Mouse (Mus musculus): Measurements from ENCODE around the gene Rnaseh2a. TPM values are rescaled to one million over a fixed set of nuclear protein-coding genes. Genes with fewer than 3 reads are reported as not detected.
A peak's percentile ranks its signal among the peaks of the same experiment; 100 is the strongest.

The Rnaseh2a gene
- polyA plus RNA-seq, 1 experiment from 2014 or later, result 67.1 TPM

- H3K4me2 ChIP-seq (ENCODE audit: low read depth, low read length), result no peak overlapping the region
- 11% methylated on average over 28 of the region's 28 CpGs for WGBS (ENCODE audit: insufficient replicate concordance)
- H3K9ac ChIP-seq (replicated peaks), result no peak overlapping the region
- H3K27ac ChIP-seq (ENCODE audit: low read depth), result no peak overlapping the region
- no peak overlapping the region for H3K4me3 ChIP-seq (ENCODE audit: low read depth, low read length)
- H3K4me1 ChIP-seq (ENCODE audit: insufficient read depth), result peaks cover 4% of the 10 kb centered on the region; the same call in 1 of the 2 replicates
- DNase-seq (no peak), ATAC-seq (no peak)
- peaks cover 46% of the 10 kb centered on the region for H3K27me3 ChIP-seq (ENCODE audit: insufficient read depth, low read length)
- H3K36me3 ChIP-seq (replicated peaks; ENCODE audit: insufficient read depth, low read length), result no peaks in the 10 kb centered on the region
- H3K9me3 ChIP-seq (ENCODE audit: low read length), result no peaks in the 10 kb centered on the region
- TF ChIP-seq EP300 (IDR thresholded peaks at IDR 0.05; ENCODE audit: low read depth) (no peak), CTCF (IDR thresholded peaks at IDR 0.05; ENCODE audit: low read depth) (no peak)
These were observed 41.7 kb upstream of the Rnaseh2a start for GRCm38 (mm10) chr8:85011242-85011641.

DNA sequence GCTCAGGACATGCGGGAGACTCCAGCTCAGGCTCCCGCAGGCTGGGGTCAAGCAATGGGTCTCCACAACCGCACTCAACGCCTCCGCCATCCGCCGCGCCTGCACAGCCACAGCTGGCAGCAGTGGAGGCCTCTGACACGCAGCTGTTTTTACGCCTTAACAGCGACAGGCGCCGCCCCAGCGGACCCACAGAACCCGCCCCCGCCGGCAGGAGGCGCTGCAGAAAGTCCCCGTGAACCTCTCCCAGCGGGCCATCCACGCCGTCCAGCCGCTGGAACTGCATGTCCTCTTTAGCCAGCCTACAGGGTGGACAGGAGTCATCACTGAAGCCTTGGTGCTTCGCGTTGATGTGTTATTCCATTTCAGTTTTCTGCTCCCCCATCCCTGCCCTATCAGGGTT lies 38.1 kb upstream of the Rnaseh2a start:
- peaks cover 32% of the 10 kb centered on the region for H3K27me3 ChIP-seq (ENCODE audit: insufficient read depth, low read length)

GRCm38 (mm10) chr8:84997649-84998295 lies 28.2 kb upstream of the Rnaseh2a start:
- Histone ChIP-seq H3K9ac (replicated peaks) (0 out of 2 replicates have a peak overlapping the region, but pooled peaks have one; percentile 6), H3K4me2 (ENCODE audit: low read depth, low read length) (peak overlapping the region; percentile 23; the same call in 1 of the 2 replicates), H3K4me1 (ENCODE audit: insufficient read depth) (0 out of 2 replicates have a peak, but pooled peaks cover 7% of the 10 kb centered on the region), H3K27me3 (ENCODE audit: insufficient read depth, low read length) (no peaks in the 10 kb centered on the region), H3K9me3 (ENCODE audit: low read length) (no peaks in the 10 kb centered on the region), H3K27ac (ENCODE audit: low read depth) (no peak overlapping the region), H3K36me3 (replicated peaks; ENCODE audit: insufficient read depth, low read length) (peaks cover 7% of the 10 kb centered on the region; the same call in 1 of the 2 replicates), H3K4me3 (ENCODE audit: low read depth, low read length) (no peak overlapping the region)
- peak; percentile 93 for DNase-seq
- peak; percentile 84 for ATAC-seq
- no peak for TF ChIP-seq EP300 (IDR thresholded peaks at IDR 0.05; ENCODE audit: low read depth)
- peak; percentile 99 for TF ChIP-seq CTCF (IDR thresholded peaks at IDR 0.05; ENCODE audit: low read depth)
- WGBS (ENCODE audit: insufficient replicate concordance), result 8% methylated on average over 19 of the region's 19 CpGs

More for the DNA sequence above, 38.1 kb upstream of the Rnaseh2a start:
- WGBS (ENCODE audit: insufficient replicate concordance), result 18% methylated on average over 25 of the region's 25 CpGs
- Histone ChIP-seq H3K9me3 (ENCODE audit: low read length) (no peaks in the 10 kb centered on the region), H3K4me2 (ENCODE audit: low read depth, low read length) (no peak overlapping the region), H3K36me3 (replicated peaks; ENCODE audit: insufficient read depth, low read length) (no peaks in the 10 kb centered on the region; the same call in 1 of the 2 replicates), H3K9ac (replicated peaks) (no peak overlapping the region), H3K4me3 (ENCODE audit: low read depth, low read length) (no peak overlapping the region), H3K27ac (ENCODE audit: low read depth) (no peak overlapping the region), H3K4me1 (ENCODE audit: insufficient read depth) (no peaks in the 10 kb centered on the region)
- TF ChIP-seq EP300 (IDR thresholded peaks at IDR 0.05; ENCODE audit: low read depth) (no peak), CTCF (IDR thresholded peaks at IDR 0.05; ENCODE audit: low read depth) (peak; percentile 76)
- ATAC-seq (peak; percentile 58), DNase-seq (peak; percentile 79)

- no peaks in the 10 kb centered on the region for H3K9me3 ChIP-seq (ENCODE audit: low read length)
- 0 out of 2 replicates have a peak, but pooled peaks cover 7% of the 10 kb centered on the region for H3K4me1 ChIP-seq (ENCODE audit: insufficient read depth)
- H3K9ac ChIP-seq (replicated peaks), result no peak overlapping the region
- no peak overlapping the region for H3K4me3 ChIP-seq (ENCODE audit: low read depth, low read length)
- 82% methylated on average over 5 of the region's 5 CpGs for WGBS (ENCODE audit: insufficient replicate concordance)
- H3K27me3 ChIP-seq (ENCODE audit: insufficient read depth, low read length), result no peaks in the 10 kb centered on the region
- 0 out of 2 replicates have a peak, but pooled peaks cover 7% of the 10 kb centered on the region for H3K36me3 ChIP-seq (replicated peaks; ENCODE audit: insufficient read depth, low read length)
- no peak for DNase-seq
- H3K27ac ChIP-seq (ENCODE audit: low read depth), result no peak overlapping the region
- H3K4me2 ChIP-seq (ENCODE audit: low read depth, low read length), result no peak overlapping the region
- no peak for ATAC-seq
- no peak for TF ChIP-seq EP300 (IDR thresholded peaks at IDR 0.05; ENCODE audit: low read depth)
- no peak for TF ChIP-seq CTCF (IDR thresholded peaks at IDR 0.05; ENCODE audit: low read depth)
These were observed 27.4 kb upstream of the Rnaseh2a start for GRCm38 (mm10) chr8:84996978-84997377.

GRCm38 (mm10) chr8:84995680-84996079 lies 26.1 kb upstream of the Rnaseh2a start:
- Histone ChIP-seq H3K4me2 (ENCODE audit: low read depth, low read length) (no peak overlapping the region), H3K9ac (replicated peaks) (no peak overlapping the region), H3K9me3 (ENCODE audit: low read length) (no peaks in the 10 kb centered on the region), H3K36me3 (replicated peaks; ENCODE audit: insufficient read depth, low read length) (0 out of 2 replicates have a peak, but pooled peaks cover 7% of the 10 kb centered on the region), H3K4me3 (ENCODE audit: low read depth, low read length) (no peak overlapping the region), H3K4me1 (ENCODE audit: insufficient read depth) (peaks cover 13% of the 10 kb centered on the region), H3K27ac (ENCODE audit: low read depth) (no peak overlapping the region), H3K27me3 (ENCODE audit: insufficient read depth, low read length) (no peaks in the 10 kb centered on the region)
- 73% methylated on average over 25 of the region's 25 CpGs for WGBS (ENCODE audit: insufficient replicate concordance)
- TF ChIP-seq CTCF (IDR thresholded peaks at IDR 0.05; ENCODE audit: low read depth) (no peak), EP300 (IDR thresholded peaks at IDR 0.05; ENCODE audit: low read depth) (no peak)
- ATAC-seq (no peak), DNase-seq (no peak)

- TF ChIP-seq CTCF (IDR thresholded peaks at IDR 0.05; ENCODE audit: low read depth), result no peak
- no peak for TF ChIP-seq EP300 (IDR thresholded peaks at IDR 0.05; ENCODE audit: low read depth)
- Histone ChIP-seq H3K9me3 (ENCODE audit: low read length) (no peaks in the 10 kb centered on the region), H3K27me3 (ENCODE audit: insufficient read depth, low read length) (no peaks in the 10 kb centered on the region), H3K4me1 (ENCODE audit: insufficient read depth) (peaks cover 16% of the 10 kb centered on the region), H3K27ac (ENCODE audit: low read depth) (no peak overlapping the region), H3K36me3 (replicated peaks; ENCODE audit: insufficient read depth, low read length) (0 out of 2 replicates have a peak, but pooled peaks cover 7% of the 10 kb centered on the region), H3K9ac (replicated peaks) (no peak overlapping the region), H3K4me3 (ENCODE audit: low read depth, low read length) (no peak overlapping the region), H3K4me2 (ENCODE audit: low read depth, low read length) (no peak overlapping the region)
- ATAC-seq (no peak), DNase-seq (no peak)
- WGBS (ENCODE audit: insufficient replicate concordance), result 90% methylated on average over 9 of the region's 9 CpGs
These were observed 24.8 kb upstream of the Rnaseh2a start for GRCm38 (mm10) chr8:84994375-84994774.

Data from liver, postnatal 0 days (tissue).